ENCODE assay signal across 8 mouse cellular contexts in the genomic region with DNA sequence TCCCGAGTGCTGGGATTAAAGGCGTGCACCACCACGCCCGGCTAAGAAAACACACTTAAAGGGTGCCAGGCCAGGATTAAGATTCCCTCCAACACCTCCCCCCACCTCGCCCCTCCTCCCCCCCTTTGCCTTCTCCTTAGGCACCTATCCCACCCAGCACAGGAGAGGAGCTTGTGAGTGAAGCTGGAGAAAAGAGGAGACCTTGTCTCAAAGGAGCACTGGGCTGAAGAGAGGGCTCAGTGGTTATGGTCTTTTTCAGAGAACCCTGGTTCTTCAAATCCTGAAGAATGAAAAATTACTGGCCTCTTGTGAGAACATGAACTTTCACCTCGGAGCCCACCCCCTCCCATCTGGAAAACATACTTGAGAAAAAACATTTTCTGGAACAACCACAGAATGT. TPM values are rescaled to one million over a fixed set of nuclear protein-coding genes. Genes with fewer than 3 reads are reported as not detected.
DNase-seq lines count a peak whose midpoint lies in the region; ATAC-seq and TF ChIP-seq lines count a peak whose summit lies in the region.
"Not testable (repeated sequence)": the region's sequence is repeated elsewhere in the genome, so short reads cannot be mapped to it uniquely, and the experiment has no call there.

No protein-coding gene starts in this region.

- peak; percentile 44; the same call in 1 of the 2 replicates for ATAC-seq in granulocyte monocyte progenitor cell, adult 5-6 weeks (replicated peaks; ENCODE audit: poor library complexity, severe bottlenecking)
- ATAC-seq in lung, embryonic 15.5 days (ENCODE audit: borderline replicate concordance, extremely low read depth, low FRiP score, low TSS enrichment) = peak; percentile 29; the same call in 1 of the 2 replicates
- ATAC-seq in megakaryocyte, adult 5-6 weeks (ENCODE audit: poor library complexity, severe bottlenecking) = peak; percentile 33; the same call in 1 of the 2 replicates

- not testable (repeated sequence) for TF ChIP-seq POLR2A in bone marrow, adult 2 months (IDR thresholded peaks at IDR 0.05; ENCODE audit: borderline replicate concordance, control insufficient read depth, low read depth, low read length); liver, adult 2 months (IDR thresholded peaks at IDR 0.05; ENCODE audit: extremely low read depth, insufficient read depth, low read length)

- not testable (repeated sequence) for H3K36me3 ChIP-seq in liver, adult 2 months (ENCODE audit: control insufficient read depth, insufficient read depth, low read length); lung, embryonic 15.5 days

- H3K27me3 ChIP-seq in liver, adult 2 months (ENCODE audit: control insufficient read depth, insufficient read depth, low read length); lung, embryonic 15.5 days: not testable (repeated sequence)

- H3K4me3 ChIP-seq in bone marrow, adult 2 months (replicated peaks; ENCODE audit: control insufficient read depth, low read depth, low read length); liver, adult 2 months (ENCODE audit: insufficient read depth, low read depth, low read length); lung, embryonic 15.5 days: not testable (repeated sequence)

- not testable (repeated sequence) for H3K9ac ChIP-seq in liver, adult 2 months (ENCODE audit: low read depth, low read length); lung, embryonic 15.5 days

- H3K27ac ChIP-seq in bone marrow, adult 2 months (ENCODE audit: control insufficient read depth, insufficient read depth, low read depth, low read length, poor library complexity) = peak overlapping the region; percentile 69
- H3K27ac ChIP-seq in liver, adult 2 months (replicated peaks; ENCODE audit: insufficient read depth, low read depth, low read length) = peak overlapping the region; percentile 66
- H3K27ac ChIP-seq in lung, embryonic 15.5 days = peak overlapping the region; percentile 25

- peak; percentile 48 for DNase-seq in 416B (ENCODE audit: low read depth)
- peak; percentile 64 for DNase-seq in induced T-regulatory cell, adult 2 months (ENCODE audit: low read depth)
- peak; percentile 44 for DNase-seq in liver, adult 2 months (ENCODE audit: extremely low read depth, low read depth, low spot score)
- DNase-seq in testis, postnatal 10 days (ENCODE audit: low spot score) = peak; percentile 19

- H3K9me3 ChIP-seq in lung, embryonic 15.5 days = not testable (repeated sequence)

- not testable (repeated sequence) for H3K4me2 ChIP-seq in lung, embryonic 15.5 days

- not testable (repeated sequence) for H3K79me2 ChIP-seq in liver, adult 2 months (ENCODE audit: control insufficient read depth, insufficient read depth, low read length)

- 74% methylated on average over 6 of the region's 6 CpGs for WGBS in bone marrow, adult 2 months
- 62% methylated on average over 6 of the region's 6 CpGs for WGBS in liver, adult 2 months
- 77% methylated on average over 6 of the region's 6 CpGs for WGBS in lung, embryonic 15.5 days

- TF ChIP-seq CTCF in bone marrow, adult 2 months (IDR thresholded peaks at IDR 0.05; ENCODE audit: control insufficient read depth, insufficient read depth, low read length); liver, adult 2 months (IDR thresholded peaks at IDR 0.05; ENCODE audit: low read depth, low read length): not testable (repeated sequence)

- H3K4me1 ChIP-seq in bone marrow, adult 2 months (ENCODE audit: control insufficient read depth, insufficient read depth, low read length) = not testable (repeated sequence)
- H3K4me1 ChIP-seq in liver, adult 2 months (ENCODE audit: control insufficient read depth, insufficient read depth, low read length) = peaks cover 13% of the 10 kb centered on the region
- peaks cover 16% of the 10 kb centered on the region for H3K4me1 ChIP-seq in lung, embryonic 15.5 days

RNA-seq across cellular contexts. Expression of a gene that starts 21.2 kb away (rescaled TPM):
- 389 and 408 TPM in 2 replicates for polyA plus RNA-seq in bone marrow, adult 2 months (2011; ENCODE audit: insufficient read depth, insufficient read length, low replicate concordance, missing spikeins)
- 734 and 909 TPM in 2 replicates for total RNA-seq in granulocyte monocyte progenitor cell, adult 5-6 weeks (2014; fragmentation: Nextera tagmentation)
- total RNA-seq in granulocyte monocyte progenitor cell, adult 5-6 weeks (2017) = 363 and 370 TPM in 2 replicates
- total RNA-seq in liver, adult 2 months (2014; rRNA removed) = 44.2 and 45.5 TPM in 2 replicates
- polyA plus RNA-seq in liver, adult 2 months (2012; rRNA removed) = 13.9 and 14.1 TPM in 2 replicates
- 378 and 410 TPM in 2 replicates for polyA plus RNA-seq in lung, embryonic 15.5 days (2015; fragmentation: Nextera tagmentation; extraction: Ambion mirVana)
- total RNA-seq in megakaryocyte, adult 5-6 weeks (2015) = 596 and 620 TPM in 2 replicates
- total RNA-seq in megakaryocyte, adult 5-6 weeks (2017) = 223 and 241 TPM in 2 replicates
